Mouse (Mus musculus): ENCODE data around the gene AI481877. TPM values are rescaled to one million over a fixed set of nuclear protein-coding genes. Genes with fewer than 3 reads are reported as not detected.

Gene AI481877
- total RNA-seq, 2 experiments from 2014 or later = not detected

DNA sequence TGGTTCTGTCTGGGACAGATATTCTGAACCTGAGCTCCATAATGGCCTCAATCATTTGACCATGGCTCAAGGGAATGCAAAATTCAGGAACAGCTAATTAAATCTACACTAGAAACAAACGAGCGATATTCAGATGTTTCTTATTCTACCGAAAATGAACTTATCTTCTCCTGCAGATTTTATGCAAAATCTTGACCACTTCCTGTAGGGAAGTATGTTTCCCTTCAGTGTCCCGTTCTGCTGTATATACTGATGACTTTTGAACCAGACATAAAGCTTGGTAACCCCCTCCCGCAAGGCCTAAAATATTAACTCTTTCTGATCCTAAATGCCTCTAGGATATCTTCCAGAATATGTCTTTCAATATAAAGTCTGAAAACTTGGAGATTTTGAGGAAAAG lies 12.1 kb upstream of the AI481877 start:
- intact Hi-C loops (cut with DNase I) = no loop called here
- DNase-seq (ENCODE audit: low spot score) = no peak

DNA sequence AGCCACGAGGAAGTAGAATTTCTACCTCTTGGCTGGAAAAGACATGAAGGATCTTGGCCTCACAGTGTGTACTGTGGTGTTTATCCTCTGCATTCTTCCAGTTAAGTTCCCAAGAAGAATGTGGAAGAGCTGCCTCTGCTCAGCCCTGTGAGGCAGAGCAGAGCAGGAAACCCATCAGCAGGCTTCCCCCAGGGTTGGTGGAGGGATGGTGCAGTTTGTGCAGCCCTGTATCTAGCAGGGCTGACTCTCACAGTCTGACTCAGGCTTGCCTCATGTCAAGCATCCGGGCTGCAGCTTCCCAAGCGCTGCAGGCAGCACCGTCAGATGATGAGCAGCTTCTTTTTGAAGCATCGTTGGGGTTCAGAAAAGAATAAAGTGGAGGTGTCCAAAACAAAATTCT lies 10.3 kb upstream of the AI481877 start:
- intact Hi-C loops (cut with DNase I) = no loop called here
- no peak for DNase-seq (ENCODE audit: low spot score)

GRCm38 (mm10) chr4:59128935-59129334 lies 9.8 kb downstream of the AI481877 start:
- intact Hi-C loops (cut with DNase I) = no loop called here
- no peak for DNase-seq (ENCODE audit: low spot score)

DNA sequence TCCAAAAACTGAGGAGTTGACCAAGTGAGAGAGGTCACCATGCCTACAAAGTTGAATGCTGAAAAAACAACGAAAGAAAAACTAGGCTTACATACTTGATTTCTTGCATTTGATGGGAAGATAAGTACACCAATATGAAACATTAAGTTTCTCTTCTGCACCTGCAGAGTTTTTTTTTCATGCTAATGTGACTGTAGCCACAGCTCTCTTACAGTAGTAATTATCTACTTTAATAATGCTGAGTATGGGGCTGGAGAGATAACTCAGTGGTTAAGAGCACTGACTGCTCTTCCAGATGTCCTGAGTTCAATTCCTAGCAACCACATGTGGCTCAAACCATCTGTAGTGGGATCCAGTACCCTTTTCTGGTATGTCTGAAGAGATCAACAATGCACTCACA lies 13.7 kb downstream of the AI481877 start:
- intact Hi-C loops (cut with DNase I) = no loop called here
- DNase-seq (ENCODE audit: low spot score) = no peak

DNA sequence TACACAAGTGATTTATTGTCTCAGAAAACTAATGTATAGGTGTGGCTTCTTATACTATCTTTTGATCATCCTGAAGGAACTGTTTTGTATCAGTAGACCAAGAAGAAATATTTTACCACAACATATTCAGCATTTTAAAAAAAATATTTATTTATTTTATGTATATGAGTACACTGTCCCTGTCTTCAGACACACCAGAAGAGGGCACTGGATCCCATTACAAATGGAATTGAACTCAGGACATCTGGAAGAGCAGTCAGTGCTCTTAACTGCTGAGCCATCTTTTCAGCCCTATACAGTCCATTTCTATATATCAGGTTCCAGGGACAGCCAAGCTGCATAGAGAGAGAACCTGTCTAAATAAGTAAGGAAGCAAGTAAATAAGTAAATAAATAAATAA lies 15.2 kb downstream of the AI481877 start:
- intact Hi-C loops (cut with DNase I) = loop anchor here (5.0 kb wide), 1 partner anchor 44 kb away; no protein-coding TSS in a partner anchor
- DNase-seq (ENCODE audit: low spot score) = no peak

GRCm38 (mm10) chr4:59117644-59118495 lies 20.9 kb downstream of the AI481877 start:
- no peak for DNase-seq (ENCODE audit: low spot score)
- intact Hi-C loops (cut with DNase I) = no loop called here

- no peak for DNase-seq (ENCODE audit: low spot score)
- intact Hi-C loops (cut with DNase I) = no loop called here
These were observed 30.1 kb downstream of the AI481877 start for GRCm38 (mm10) chr4:59108721-59109120.

DNA sequence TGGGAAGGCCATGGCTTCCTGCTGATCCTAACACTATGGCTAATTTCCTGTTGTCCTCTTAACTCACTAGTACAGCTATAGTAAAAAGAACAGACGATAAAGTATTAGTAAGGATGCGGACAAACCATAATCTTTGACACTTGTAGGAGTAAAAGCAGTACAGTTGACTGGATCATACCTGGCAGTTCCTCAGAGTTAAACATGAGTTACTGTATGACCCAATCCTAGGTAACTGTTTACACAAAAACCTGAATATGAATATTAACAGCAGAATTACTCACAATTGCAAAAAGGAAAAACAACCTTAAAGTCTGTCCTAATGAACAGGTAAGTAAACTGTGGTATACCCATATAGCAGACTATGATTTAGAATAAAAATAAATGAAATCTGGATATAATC lies 30.9 kb downstream of the AI481877 start:
- intact Hi-C loops (cut with DNase I) = no loop called here
- DNase-seq (ENCODE audit: low spot score) = no peak

- no peak for DNase-seq (ENCODE audit: low spot score)
- intact Hi-C loops (cut with DNase I) = no loop called here
These were observed 32.1 kb downstream of the AI481877 start for GRCm38 (mm10) chr4:59106661-59107060.

DNA sequence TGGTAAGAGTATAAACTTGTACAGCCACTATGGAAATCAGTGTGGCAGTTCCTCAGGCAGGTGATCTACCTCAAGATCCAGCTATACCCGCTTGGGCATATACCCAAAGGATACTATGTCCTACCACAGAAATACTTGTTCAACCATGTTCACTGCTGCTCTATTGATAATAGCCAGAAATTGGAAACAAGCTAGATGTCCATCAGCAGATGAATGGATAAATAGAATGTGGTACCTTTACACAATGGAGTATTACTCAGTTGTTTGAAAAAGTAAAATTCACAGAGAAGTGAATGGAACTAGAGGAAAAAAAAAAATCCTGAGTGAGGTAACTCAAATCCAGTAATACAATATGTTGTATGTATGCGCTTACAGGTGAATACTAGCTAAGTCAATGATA lies 34.6 kb downstream of the AI481877 start:
- intact Hi-C loops (cut with DNase I) = no loop called here
- no peak for DNase-seq (ENCODE audit: low spot score)

DNA sequence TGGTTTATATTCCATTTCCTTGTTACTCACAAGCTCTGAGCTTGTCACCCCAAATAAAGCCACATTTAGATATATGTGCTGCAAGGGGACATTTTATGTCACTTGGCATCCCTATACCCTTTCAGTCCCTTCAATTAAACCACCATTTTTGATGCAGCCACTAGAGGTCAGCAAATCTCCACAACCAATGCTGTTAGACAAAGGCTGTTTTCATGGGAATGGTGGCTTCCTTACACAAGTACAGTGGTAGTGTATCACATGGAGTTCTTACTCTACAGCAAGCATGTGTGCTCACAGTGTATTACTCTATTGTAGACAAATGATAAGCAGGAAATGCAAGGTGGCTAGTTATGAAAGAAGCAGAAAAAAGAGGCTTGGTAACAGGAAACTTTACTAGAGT lies 42.4 kb downstream of the AI481877 start:
- intact Hi-C loops (cut with DNase I) = loop anchor here (1.0 to 5.0 kb wide), 4 partner anchors 92 to 471 kb away; partner anchors contain the start of gene Ugcg
- DNase-seq (ENCODE audit: low spot score) = peak; percentile 23

DNA sequence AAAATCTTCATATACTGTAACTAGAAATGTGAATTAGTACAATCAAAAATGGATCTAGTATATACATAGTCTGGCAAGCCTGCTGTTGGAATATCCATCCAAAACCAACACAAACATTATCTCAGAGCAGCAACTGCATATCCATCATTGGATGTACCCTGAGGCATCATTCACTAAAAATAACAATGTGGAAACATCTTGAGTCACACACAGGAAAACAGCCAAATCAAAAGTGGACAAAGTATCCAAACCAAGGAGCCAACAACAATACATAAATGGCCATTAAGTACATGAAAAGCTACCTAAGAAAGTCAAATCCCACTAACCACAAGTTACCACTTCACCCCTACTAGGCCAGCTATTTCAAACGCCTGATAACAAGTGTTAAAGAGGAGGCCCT lies 49.4 kb downstream of the AI481877 start:
- DNase-seq (ENCODE audit: low spot score) = no peak
- intact Hi-C loops (cut with DNase I) = no loop called here

GRCm38 (mm10) chr4:59083430-59083829 lies 55.4 kb downstream of the AI481877 start:
- DNase-seq (ENCODE audit: low spot score) = no peak
- intact Hi-C loops (cut with DNase I) = no loop called here

- intact Hi-C loops (cut with DNase I) = no loop called here
- no peak for DNase-seq (ENCODE audit: low spot score)
These were observed 69.5 kb downstream of the AI481877 start for GRCm38 (mm10) chr4:59069276-59069675.

GRCm38 (mm10) chr4:59062526-59062925 lies 76.3 kb downstream of the AI481877 start:
- intact Hi-C loops (cut with DNase I) = no loop called here
- no peak for DNase-seq (ENCODE audit: low spot score)

DNA sequence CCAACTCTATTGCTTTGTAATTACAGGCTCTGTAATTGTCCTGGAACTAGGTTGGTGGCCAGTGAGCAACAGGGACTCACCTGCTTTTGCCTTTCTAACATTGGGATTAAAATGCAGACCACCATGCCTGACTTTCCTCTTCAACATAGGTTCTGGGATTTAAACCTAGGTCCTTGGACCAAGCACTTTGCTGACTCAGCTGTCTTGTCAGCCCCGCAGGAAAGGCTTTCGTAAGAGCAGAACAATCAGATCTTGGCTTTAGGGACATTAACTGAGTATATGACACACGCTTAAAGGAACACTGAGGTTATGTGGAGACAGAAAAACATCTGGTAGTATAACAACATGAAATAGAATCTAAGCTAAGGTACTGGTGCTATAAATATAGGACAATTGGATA lies 80.9 kb downstream of the AI481877 start:
- intact Hi-C loops (cut with DNase I) = no loop called here
- no peak for DNase-seq (ENCODE audit: low spot score)

DNA sequence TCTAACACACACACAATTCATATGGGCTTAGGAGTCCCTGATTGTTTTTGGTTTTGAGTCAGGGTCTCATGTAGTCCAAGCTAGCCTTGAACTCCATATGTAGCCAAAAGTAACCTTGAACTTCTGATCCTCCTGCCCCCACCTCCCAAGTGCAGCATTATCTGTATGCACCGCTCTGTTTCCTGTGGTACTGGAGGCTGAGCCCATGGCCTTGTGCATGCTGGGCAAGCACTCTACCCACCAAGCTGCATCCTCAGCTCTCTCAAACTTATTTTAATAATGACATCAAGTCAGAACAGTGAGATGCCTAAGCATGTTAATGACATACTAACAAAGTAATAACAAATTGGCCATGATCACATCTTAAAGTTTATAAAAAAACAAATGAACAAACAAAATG lies 87.7 kb downstream of the AI481877 start:
- intact Hi-C loops (cut with DNase I) = no loop called here
- no peak for DNase-seq (ENCODE audit: low spot score)

DNA sequence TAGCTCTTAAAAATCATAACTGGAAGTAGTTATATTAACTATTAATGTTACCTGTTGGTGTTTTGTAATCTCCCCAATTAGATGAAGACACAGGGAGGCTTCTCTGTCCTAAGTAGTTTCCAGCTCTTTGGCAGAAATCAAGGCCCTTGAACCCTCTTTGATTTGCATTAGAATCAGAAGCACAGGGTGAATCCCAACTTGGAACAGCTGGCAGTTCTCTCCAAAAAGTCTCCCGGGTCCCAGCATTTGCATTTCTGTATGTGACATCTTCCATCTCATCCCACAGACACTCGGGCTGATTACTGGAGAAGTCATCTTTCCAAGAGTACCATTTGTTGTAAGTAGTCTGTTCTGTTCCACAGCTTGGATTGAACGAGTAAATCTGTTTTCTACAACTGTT lies 91.6 kb downstream of the AI481877 start:
- DNase-seq (ENCODE audit: low spot score) = no peak
- intact Hi-C loops (cut with DNase I) = no loop called here

GRCm38 (mm10) chr4:59043891-59044290 lies 94.9 kb downstream of the AI481877 start:
- no peak for DNase-seq (ENCODE audit: low spot score)
- intact Hi-C loops (cut with DNase I) = no loop called here

- no peak for DNase-seq (ENCODE audit: low spot score)
- intact Hi-C loops (cut with DNase I) = no loop called here
These were observed 95.7 kb downstream of the AI481877 start for GRCm38 (mm10) chr4:59043074-59043473.

DNA sequence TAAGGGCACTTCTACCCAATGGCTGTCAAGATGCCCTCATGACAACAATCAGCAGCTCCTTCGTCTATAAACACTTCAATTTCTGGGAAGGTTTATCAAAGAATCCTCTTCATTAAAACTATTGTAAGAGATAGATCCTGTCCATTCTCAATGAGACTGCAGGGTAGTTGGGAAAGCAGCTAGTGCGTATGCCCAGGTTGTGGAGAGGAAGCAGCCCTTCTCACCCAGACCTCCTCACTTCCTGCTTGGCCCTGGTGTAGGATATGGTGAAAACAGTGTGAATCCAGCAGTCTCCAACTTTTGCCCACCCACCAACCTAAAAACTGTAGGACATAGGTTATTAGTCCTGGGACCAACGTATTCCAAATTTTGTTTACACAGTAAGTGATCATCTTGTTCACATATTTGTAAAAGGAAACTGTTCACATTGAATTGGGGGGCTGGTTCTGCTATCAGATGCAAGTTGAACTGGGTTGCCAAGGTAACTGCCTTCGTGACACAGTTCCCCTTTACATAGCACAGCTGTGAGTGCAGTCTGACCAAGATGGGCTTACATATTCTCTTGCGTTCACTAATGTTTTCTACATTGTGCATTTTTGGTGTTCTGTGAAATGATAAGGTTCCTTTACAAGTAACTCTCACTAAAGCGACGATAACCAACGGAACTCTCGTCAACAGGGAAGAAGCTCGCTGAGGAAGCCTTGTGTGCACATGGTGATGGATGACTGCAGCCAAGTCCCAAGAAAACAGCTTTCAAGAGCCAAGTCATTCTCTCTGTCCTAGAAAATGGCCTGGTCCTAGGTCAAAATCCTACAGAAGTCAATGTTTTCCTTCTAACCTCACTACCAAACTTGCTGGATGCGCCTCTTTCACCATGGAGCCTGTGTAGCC lies 98.1 kb downstream of the AI481877 start:
- intact Hi-C loops (cut with DNase I) = no loop called here
- DNase-seq (ENCODE audit: low spot score) = no peak

All from heart, postnatal 25 days (tissue).